Mouse (Mus musculus): ENCODE results near the gene Gpatch4. TPM values are rescaled to one million over a fixed set of nuclear protein-coding genes. Genes with fewer than 3 reads are reported as not detected.

The Gpatch4 gene
- total and polyA plus RNA-seq, 2 experiments from 2014 or later, result 9.0 to 33.5 TPM

- no peaks in the 10 kb centered on the region for H3K4me1 ChIP-seq (ENCODE audit: insufficient read depth, low read length)
- WGBS, result 29% methylated on average over 2 of the region's 2 CpGs
- no peak overlapping the region for H3K27ac ChIP-seq
- H3K9ac ChIP-seq (replicated peaks; ENCODE audit: low read length), result no peak overlapping the region
- no peaks in the 10 kb centered on the region for H3K9me3 ChIP-seq (ENCODE audit: low read length)
- no peaks in the 10 kb centered on the region for H3K36me3 ChIP-seq (ENCODE audit: insufficient read depth, low read length)
- ATAC-seq (no peak), DNase-seq (ENCODE audit: low spot score) (peak; percentile 36)
- no peak for TF ChIP-seq CTCF (IDR thresholded peaks at IDR 0.05; ENCODE audit: low read depth)
- no peak overlapping the region for H3K4me2 ChIP-seq (ENCODE audit: low read depth, low read length)
- no peak overlapping the region for H3K4me3 ChIP-seq (ENCODE audit: low read length)
- no peaks in the 10 kb centered on the region for H3K27me3 ChIP-seq (ENCODE audit: insufficient read depth, low read length)
Measured at GRCm38 (mm10) chr3:88068386-88068785, 25.5 kb downstream of the Gpatch4 start.

- Histone ChIP-seq H3K9ac (replicated peaks; ENCODE audit: low read length) (no peak overlapping the region), H3K4me3 (ENCODE audit: low read length) (no peak overlapping the region), H3K36me3 (ENCODE audit: insufficient read depth, low read length) (no peaks in the 10 kb centered on the region), H3K4me2 (ENCODE audit: low read depth, low read length) (no peak overlapping the region), H3K9me3 (ENCODE audit: low read length) (no peaks in the 10 kb centered on the region), H3K27ac (no peak overlapping the region), H3K27me3 (ENCODE audit: insufficient read depth, low read length) (no peaks in the 10 kb centered on the region), H3K4me1 (ENCODE audit: insufficient read depth, low read length) (no peaks in the 10 kb centered on the region)
- WGBS, result 1% methylated on average over 5 of the region's 5 CpGs
- peak; percentile 87 for DNase-seq (ENCODE audit: low spot score)
- peak; percentile 79 for ATAC-seq
- TF ChIP-seq CTCF (IDR thresholded peaks at IDR 0.05; ENCODE audit: low read depth), result peak; percentile 94
Measured at GRCm38 (mm10) chr3:88071783-88072182, 28.9 kb downstream of the Gpatch4 start.

- no peaks in the 10 kb centered on the region for H3K36me3 ChIP-seq (ENCODE audit: insufficient read depth, low read length)
- TF ChIP-seq CTCF (IDR thresholded peaks at IDR 0.05; ENCODE audit: low read depth), result no peak
- H3K27me3 ChIP-seq (ENCODE audit: insufficient read depth, low read length), result no peaks in the 10 kb centered on the region
- H3K9ac ChIP-seq (replicated peaks; ENCODE audit: low read length), result no peak overlapping the region
- H3K4me1 ChIP-seq (ENCODE audit: insufficient read depth, low read length), result no peaks in the 10 kb centered on the region
- no peak overlapping the region for H3K4me3 ChIP-seq (ENCODE audit: low read length)
- ATAC-seq (no peak), DNase-seq (ENCODE audit: low spot score) (no peak)
- WGBS, result 56% methylated on average over 2 of the region's 2 CpGs
- H3K9me3 ChIP-seq (ENCODE audit: low read length), result no peaks in the 10 kb centered on the region
- H3K4me2 ChIP-seq (ENCODE audit: low read depth, low read length), result no peak overlapping the region
- H3K27ac ChIP-seq, result no peak overlapping the region
Measured at GRCm38 (mm10) chr3:88073631-88074030, 30.7 kb downstream of the Gpatch4 start.

- Histone ChIP-seq H3K9me3 (ENCODE audit: low read length) (no peaks in the 10 kb centered on the region), H3K4me2 (ENCODE audit: low read depth, low read length) (no peak overlapping the region), H3K27ac (no peak overlapping the region), H3K4me1 (ENCODE audit: insufficient read depth, low read length) (no peaks in the 10 kb centered on the region), H3K4me3 (ENCODE audit: low read length) (no peak overlapping the region), H3K27me3 (ENCODE audit: insufficient read depth, low read length) (no peaks in the 10 kb centered on the region), H3K9ac (replicated peaks; ENCODE audit: low read length) (no peak overlapping the region), H3K36me3 (ENCODE audit: insufficient read depth, low read length) (no peaks in the 10 kb centered on the region)
- no peak for DNase-seq (ENCODE audit: low spot score)
- 54% methylated on average over 2 of the region's 2 CpGs for WGBS
- no peak for TF ChIP-seq CTCF (IDR thresholded peaks at IDR 0.05; ENCODE audit: low read depth)
- no peak for ATAC-seq
Measured at GRCm38 (mm10) chr3:88074351-88074750, 31.4 kb downstream of the Gpatch4 start.

- TF ChIP-seq CTCF (IDR thresholded peaks at IDR 0.05; ENCODE audit: low read depth), result no peak
- Histone ChIP-seq H3K4me3 (ENCODE audit: low read length) (no peak overlapping the region), H3K9ac (replicated peaks; ENCODE audit: low read length) (no peak overlapping the region), H3K27me3 (ENCODE audit: insufficient read depth, low read length) (no peaks in the 10 kb centered on the region), H3K4me1 (ENCODE audit: insufficient read depth, low read length) (no peaks in the 10 kb centered on the region), H3K27ac (no peak overlapping the region), H3K9me3 (ENCODE audit: low read length) (no peaks in the 10 kb centered on the region), H3K36me3 (ENCODE audit: insufficient read depth, low read length) (no peaks in the 10 kb centered on the region), H3K4me2 (ENCODE audit: low read depth, low read length) (no peak overlapping the region)
- ATAC-seq (no peak), DNase-seq (ENCODE audit: low spot score) (no peak)
- WGBS, result 86% methylated on average over 8 of the region's 8 CpGs
Measured at GRCm38 (mm10) chr3:88074766-88075165, 31.9 kb downstream of the Gpatch4 start.

GRCm38 (mm10) chr3:88077441-88077840 lies 34.5 kb downstream of the Gpatch4 start:
- DNase-seq (ENCODE audit: low spot score), result no peak
- TF ChIP-seq CTCF (IDR thresholded peaks at IDR 0.05; ENCODE audit: low read depth), result no peak
- Histone ChIP-seq H3K36me3 (ENCODE audit: insufficient read depth, low read length) (no peaks in the 10 kb centered on the region), H3K4me2 (ENCODE audit: low read depth, low read length) (no peak overlapping the region), H3K27ac (no peak overlapping the region), H3K27me3 (ENCODE audit: insufficient read depth, low read length) (no peaks in the 10 kb centered on the region), H3K4me1 (ENCODE audit: insufficient read depth, low read length) (no peaks in the 10 kb centered on the region), H3K9me3 (ENCODE audit: low read length) (no peaks in the 10 kb centered on the region), H3K9ac (replicated peaks; ENCODE audit: low read length) (no peak overlapping the region), H3K4me3 (ENCODE audit: low read length) (no peak overlapping the region)
- no peak for ATAC-seq
- WGBS, result 41% methylated on average over 8 of the region's 8 CpGs

GRCm38 (mm10) chr3:88078204-88078603 lies 35.3 kb downstream of the Gpatch4 start, which contains the start of gene Ttc24:
Ttc24 (minus strand) TSS chr3:88078304.
- Histone ChIP-seq H3K4me2 (ENCODE audit: low read depth, low read length) (no peak within 1 kb of the TSS), H3K9ac (replicated peaks; ENCODE audit: low read length) (no peak within 1 kb of the TSS), H3K27ac (no peak within 1 kb of the TSS), H3K9me3 (ENCODE audit: low read length) (no peaks in the 10 kb centered on the region), H3K36me3 (ENCODE audit: insufficient read depth, low read length) (no peaks in the 10 kb centered on the region), H3K4me3 (ENCODE audit: low read length) (no peak within 1 kb of the TSS), H3K27me3 (ENCODE audit: insufficient read depth, low read length) (no peaks in the 10 kb centered on the region), H3K4me1 (ENCODE audit: insufficient read depth, low read length) (no peaks in the 10 kb centered on the region)
- DNase-seq (ENCODE audit: low spot score) (no peak), ATAC-seq (no peak)
- 78% methylated on average over 4 of the region's 4 CpGs for WGBS
- TF ChIP-seq CTCF (IDR thresholded peaks at IDR 0.05; ENCODE audit: low read depth), result no peak

Data from hindbrain, postnatal 0 days (tissue).